ENCODE assay signal across 9 mouse cellular contexts in the genomic region with DNA sequence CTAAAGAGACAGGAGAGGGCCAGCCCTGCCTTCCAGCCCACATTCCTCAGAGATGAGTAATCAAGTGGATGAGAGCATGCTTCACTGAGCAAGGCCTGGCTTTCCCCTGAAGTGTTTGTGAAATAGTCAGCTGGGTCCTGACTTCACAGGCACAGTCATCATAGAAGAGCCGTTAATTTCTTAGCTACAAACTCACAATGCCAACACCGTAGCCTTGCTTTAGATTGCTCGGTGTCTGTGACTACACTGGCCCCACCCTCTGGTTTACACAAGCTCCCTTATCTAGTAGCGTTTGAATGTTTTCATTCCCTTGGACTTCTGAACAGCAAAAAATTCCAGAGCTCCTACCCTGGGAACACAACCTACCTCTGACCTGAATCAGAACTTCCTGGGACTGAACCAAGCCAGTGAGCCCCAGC. TPM values are rescaled to one million over a fixed set of nuclear protein-coding genes. Genes with fewer than 3 reads are reported as not detected.
DNase-seq lines count a peak whose midpoint lies in the region; ATAC-seq lines count a peak whose summit lies in the region.
"Had no signal": no experiment of that assay in that cellular context is flagged by ENCODE, and none has a peak within 500 bp of the region (broad histone marks: within the 10 kb centered on the region; RNA-seq: fewer than 3 reads in every experiment).

No protein-coding gene starts in this region.

- no peak overlapping the region for H3K4me3 ChIP-seq in heart, embryonic 11.5 days (ENCODE audit: low read depth, low read length)
- H3K4me3 ChIP-seq in limb, embryonic 13.5 days, result no peak overlapping the region
- H3K4me3 ChIP-seq in stomach, embryonic 15.5 days (replicated peaks), result no peak overlapping the region
- H3K4me3 ChIP-seq: erythroblast, embryonic 14.5 days had no signal

- H3K4me1 ChIP-seq in heart, embryonic 11.5 days (ENCODE audit: control insufficient read depth, insufficient read depth, low read length), result peaks cover 34% of the 10 kb centered on the region
- H3K4me1 ChIP-seq in limb, embryonic 13.5 days, result peaks cover 5% of the 10 kb centered on the region; the same call in 1 of the 2 replicates
- H3K4me1 ChIP-seq in stomach, embryonic 15.5 days, result peaks cover 10% of the 10 kb centered on the region

- peak overlapping the region; percentile 27; the same call in 1 of the 2 replicates for H3K4me2 ChIP-seq in heart, embryonic 11.5 days
- no peak overlapping the region for H3K4me2 ChIP-seq in limb, embryonic 13.5 days (replicated peaks)
- H3K4me2 ChIP-seq in stomach, embryonic 15.5 days, result no peak overlapping the region

- H3K9ac ChIP-seq in heart, embryonic 11.5 days (ENCODE audit: low read depth, low read length), result 0 out of 2 replicates have a peak overlapping the region, but pooled peaks have one; percentile 43
- H3K9ac ChIP-seq in limb, embryonic 13.5 days, result no peak overlapping the region
- H3K9ac ChIP-seq in stomach, embryonic 15.5 days, result no peak overlapping the region

- H3K36me3 ChIP-seq in heart, embryonic 11.5 days (ENCODE audit: control insufficient read depth, insufficient read depth, low read length), result peaks cover 8% of the 10 kb centered on the region
- H3K36me3 ChIP-seq in limb, embryonic 13.5 days, result no peaks in the 10 kb centered on the region
- H3K36me3 ChIP-seq in stomach, embryonic 15.5 days, result no peaks in the 10 kb centered on the region

- ATAC-seq in heart, embryonic 11.5 days (replicated peaks; ENCODE audit: insufficient number of reproducible peaks, low FRiP score, low TSS enrichment), result peak; percentile 73
- ATAC-seq in limb, embryonic 13.5 days (ENCODE audit: low FRiP score, low read depth), result peak; percentile 72; the same call in 1 of the 2 replicates
- ATAC-seq in stomach, embryonic 15.5 days (ENCODE audit: insufficient read depth, low FRiP score, low read depth), result peak; percentile 80

- peak overlapping the region; percentile 88 for H3K27ac ChIP-seq in heart, embryonic 11.5 days (ENCODE audit: low read depth, low read length)
- no peak overlapping the region for H3K27ac ChIP-seq in limb, embryonic 13.5 days
- H3K27ac ChIP-seq in stomach, embryonic 15.5 days, result peak overlapping the region; percentile 62; the same call in 1 of the 2 replicates

- no peaks in the 10 kb centered on the region for H3K27me3 ChIP-seq in heart, embryonic 11.5 days (ENCODE audit: control insufficient read depth, insufficient read depth, low read length)
- no peaks in the 10 kb centered on the region for H3K27me3 ChIP-seq in limb, embryonic 13.5 days
- H3K27me3 ChIP-seq in stomach, embryonic 15.5 days (replicated peaks), result no peaks in the 10 kb centered on the region

- DNase-seq in cerebellum, postnatal 10 days, result peak; percentile 35 to 39
- no peak for DNase-seq in cerebellum, postnatal 36 days
- DNase-seq in adrenal gland, postnatal 10 days, result peak; percentile 16
- no peak for DNase-seq in urinary bladder, postnatal 10 days (ENCODE audit: low spot score)
- no peak for DNase-seq in right cerebral cortex, postnatal 25 days

- 6% methylated on average over 4 of the region's 4 CpGs for WGBS in heart, embryonic 11.5 days (ENCODE audit: insufficient replicate concordance)
- 57% methylated on average over 4 of the region's 4 CpGs for WGBS in limb, embryonic 13.5 days
- WGBS in stomach, embryonic 15.5 days, result 14% methylated on average over 4 of the region's 4 CpGs

- H3K9me3 ChIP-seq in heart, embryonic 11.5 days (replicated peaks; ENCODE audit: control insufficient read depth, low read length), result no peaks in the 10 kb centered on the region
- no peaks in the 10 kb centered on the region for H3K9me3 ChIP-seq in limb, embryonic 13.5 days
- no peaks in the 10 kb centered on the region for H3K9me3 ChIP-seq in stomach, embryonic 15.5 days

RNA-seq across cellular contexts. Expression of gene Pkp2, which starts 11.4 kb away (rescaled TPM):
- total RNA-seq in adrenal gland, postnatal 10 days (2021), result 1 to 10 TPM; 2.9 to 6.8 TPM
- polyA plus RNA-seq in heart, embryonic 11.5 days (2014; fragmentation: Nextera tagmentation; extraction: Ambion mirVana), result 95.7 and 114 TPM in 2 replicates
- polyA plus RNA-seq in limb, embryonic 13.5 days (2015; fragmentation: Nextera tagmentation; extraction: Ambion mirVana), result 1.5 and 1.7 TPM in 2 replicates
- polyA plus RNA-seq in stomach, embryonic 15.5 days (2015; fragmentation: Nextera tagmentation; extraction: Ambion mirVana), result 15.5 and 19.0 TPM in 2 replicates
- polyA plus RNA-seq: erythroblast, embryonic 14.5 days had no signal

Comparison
In these comparisons a context has a peak if more than half of its experiments do, and no peak if none do; other contexts are left out.
1. DNase-seq: peak in cerebellum, postnatal 10 days (2 of 2) and adrenal gland, postnatal 10 days (single experiment); none in cerebellum, postnatal 36 days (0 of 2), urinary bladder, postnatal 10 days (single experiment) and right cerebral cortex, postnatal 25 days (single experiment).
2. Peak in every context shown above with its lines, with median percentiles within 50 percentile points of each other: ATAC-seq.